Mouse (Mus musculus): ENCODE measurements around the gene Med18. TPM values are rescaled to one million over a fixed set of nuclear protein-coding genes. Genes with fewer than 3 reads are reported as not detected.

Gene Med18
- polyA plus RNA-seq, 1 experiment from 2014 or later = 31.8 TPM

Other genes starting within 250 kb of the Med18 start
- gene Gmeb1, start 202.3 kb downstream of the Med18 start, polyA plus RNA-seq (2014; fragmentation: Nextera tagmentation; extraction: Ambion mirVana) = 45.4 and 50.1 TPM in 2 replicates
- gene Taf12, start 189.5 kb downstream of the Med18 start, polyA plus RNA-seq (2014; fragmentation: Nextera tagmentation; extraction: Ambion mirVana) = 66.8 and 68.0 TPM in 2 replicates
- gene Rab42, start 160.5 kb downstream of the Med18 start, polyA plus RNA-seq (2014; fragmentation: Nextera tagmentation; extraction: Ambion mirVana) = 1.1 and 1.2 TPM in 2 replicates
- 88.9 and 89.5 TPM in 2 replicates for gene Trnau1ap, start 134.4 kb downstream of the Med18 start, polyA plus RNA-seq (2014; fragmentation: Nextera tagmentation; extraction: Ambion mirVana)
- 93.2 and 103 TPM in 2 replicates for gene Rcc1, start 110.3 kb downstream of the Med18 start, polyA plus RNA-seq (2014; fragmentation: Nextera tagmentation; extraction: Ambion mirVana)
- gene Phactr4, start 41.4 kb downstream of the Med18 start, polyA plus RNA-seq (2014; fragmentation: Nextera tagmentation; extraction: Ambion mirVana) = 29.3 and 30.5 TPM in 2 replicates
- 9.4 and 9.5 TPM in 2 replicates for gene Sesn2, start 46.6 kb upstream of the Med18 start, polyA plus RNA-seq (2014; fragmentation: Nextera tagmentation; extraction: Ambion mirVana)
- gene Atpif1, start 69.7 kb upstream of the Med18 start, polyA plus RNA-seq (2014; fragmentation: Nextera tagmentation; extraction: Ambion mirVana) = 905 and 906 TPM in 2 replicates
- 208 and 217 TPM in 2 replicates for gene Dnajc8, start 71.6 kb upstream of the Med18 start, polyA plus RNA-seq (2014; fragmentation: Nextera tagmentation; extraction: Ambion mirVana)
- 0.25 and 0.40 TPM in 2 replicates for gene Ptafr, start 100.1 kb upstream of the Med18 start, polyA plus RNA-seq (2014; fragmentation: Nextera tagmentation; extraction: Ambion mirVana)
- gene Eya3, start 175.1 kb upstream of the Med18 start, polyA plus RNA-seq (2014; fragmentation: Nextera tagmentation; extraction: Ambion mirVana) = 31.6 and 31.9 TPM in 2 replicates

All from forebrain, embryonic 11.5 days (tissue).